Mouse (Mus musculus): Measurements from ENCODE around the gene Crocc.

The Crocc gene

GRCm38 (mm10) chr4:141067516-141068046 is 7.2 kb upstream of the Crocc start:
- in situ Hi-C loops (cut with MboI, MseI) = loop anchor here (10.0 kb wide), 1 partner anchor 113 kb away; no protein-coding TSS in a partner anchor

GRCm38 (mm10) chr4:141066709-141067515 is 6.6 kb upstream of the Crocc start:
- in situ Hi-C loops (cut with MboI, MseI) = loop anchor here (10.0 kb wide), 1 partner anchor 112 kb away; no protein-coding TSS in a partner anchor

- in situ Hi-C loops (cut with MboI, MseI) = loop anchor here (10.0 kb wide), 1 partner anchor 110 kb away; no protein-coding TSS in a partner anchor
Observed at GRCm38 (mm10) chr4:141065123-141065522, 4.8 kb upstream of the Crocc start.

GRCm38 (mm10) chr4:141064104-141064659 is 3.8 kb upstream of the Crocc start:
- in situ Hi-C loops (cut with MboI, MseI) = loop anchor here (5.0 to 10.0 kb wide), 2 partner anchors 77 to 109 kb away; partner anchors contain the start of gene Atp13a2

GRCm38 (mm10) chr4:141059616-141060425 is 529 bp downstream of the Crocc start:
- in situ Hi-C loops (cut with MboI, MseI) = loop anchor here (5.0 to 10.0 kb wide), 2 partner anchors 73 to 105 kb away; partner anchors contain the start of gene Atp13a2

- in situ Hi-C loops (cut with MboI, MseI) = no loop called here
Observed at GRCm38 (mm10) chr4:141058835-141059234, 1.5 kb downstream of the Crocc start.

GRCm38 (mm10) chr4:141056970-141057369 is 3.4 kb downstream of the Crocc start:
- in situ Hi-C loops (cut with MboI, MseI) = no loop called here

GRCm38 (mm10) chr4:141053568-141054161 is 6.7 kb downstream of the Crocc start:
- in situ Hi-C loops (cut with MboI, MseI) = no loop called here

- in situ Hi-C loops (cut with MboI, MseI) = no loop called here
Observed at GRCm38 (mm10) chr4:141053138-141053537, 7.2 kb downstream of the Crocc start.

- in situ Hi-C loops (cut with MboI, MseI) = no loop called here
Observed at GRCm38 (mm10) chr4:141052442-141052841, 7.9 kb downstream of the Crocc start.

GRCm38 (mm10) chr4:141049476-141049835 is 10.9 kb downstream of the Crocc start:
- in situ Hi-C loops (cut with MboI, MseI) = no loop called here

GRCm38 (mm10) chr4:141048810-141049475 is 11.4 kb downstream of the Crocc start:
- in situ Hi-C loops (cut with MboI, MseI) = no loop called here

- in situ Hi-C loops (cut with MboI, MseI) = no loop called here
Observed at GRCm38 (mm10) chr4:141044816-141045215, 15.5 kb downstream of the Crocc start.

- in situ Hi-C loops (cut with MboI, MseI) = no loop called here
Observed at GRCm38 (mm10) chr4:141041117-141041516, 19.2 kb downstream of the Crocc start.

- in situ Hi-C loops (cut with MboI, MseI) = no loop called here
Observed at GRCm38 (mm10) chr4:141033606-141034549, 26.5 kb downstream of the Crocc start.

- in situ Hi-C loops (cut with MboI, MseI) = no loop called here
Observed at GRCm38 (mm10) chr4:141031733-141032132, 28.6 kb downstream of the Crocc start.

- in situ Hi-C loops (cut with MboI, MseI) = no loop called here
Observed at GRCm38 (mm10) chr4:141030541-141031206, 29.7 kb downstream of the Crocc start.

- in situ Hi-C loops (cut with MboI, MseI) = no loop called here
Observed at GRCm38 (mm10) chr4:141024992-141025391, 35.4 kb downstream of the Crocc start.

GRCm38 (mm10) chr4:141024052-141024451 is 36.3 kb downstream of the Crocc start:
- in situ Hi-C loops (cut with MboI, MseI) = no loop called here

Data from T-helper 1 cell (primary cell).